In genomic region chr14:7314661-7315060, GRCm38 (mm10) we compare ENCODE assay signal across 9 mouse cellular contexts. TPM values are rescaled to one million over a fixed set of nuclear protein-coding genes. Genes with fewer than 3 reads are reported as not detected.
DNase-seq lines count a peak whose midpoint lies in the region; ATAC-seq and TF ChIP-seq lines count a peak whose summit lies in the region.
"Not testable (repeated sequence)": the region's sequence is repeated elsewhere in the genome, so short reads cannot be mapped to it uniquely, and the experiment has no call there.
"Had no signal": no experiment of that assay in that cellular context is flagged by ENCODE, and none has a peak within 500 bp of the region (broad histone marks: within the 10 kb centered on the region; RNA-seq: fewer than 3 reads in every experiment).

Gene Gm3739 (minus strand): TSS chr14:7315049.

- not testable (repeated sequence) for H3K27me3 ChIP-seq in embryonic facial prominence, embryonic 12.5 days; kidney, postnatal 0 days (ENCODE audit: insufficient read depth, low read length); limb, embryonic 11.5 days (ENCODE audit: control insufficient read depth, insufficient read depth, low read length); midbrain, embryonic 12.5 days

- H3K4me3 ChIP-seq in ES-E14 (ENCODE audit: insufficient read depth in 1 of 2, low read depth in 1 of 2, low read length in 2 of 2, poor library complexity in 1 of 2, severe bottlenecking in 1 of 2), result peak within 1 kb of the TSS; percentile 55 to 58; a peak in 3 of 4 replicates
- peak within 1 kb of the TSS; percentile 50 for H3K4me3 ChIP-seq in embryonic facial prominence, embryonic 12.5 days
- H3K4me3 ChIP-seq in kidney, postnatal 0 days (replicated peaks; ENCODE audit: low read depth, low read length), result peak within 1 kb of the TSS; percentile 34
- peak within 1 kb of the TSS; percentile 43 for H3K4me3 ChIP-seq in limb, embryonic 11.5 days (ENCODE audit: low read depth, low read length)
- peak within 1 kb of the TSS; percentile 49 for H3K4me3 ChIP-seq in midbrain, embryonic 12.5 days

- ATAC-seq in embryonic facial prominence, embryonic 12.5 days (ENCODE audit: insufficient number of reproducible peaks, insufficient read depth, low FRiP score, low TSS enrichment); kidney, postnatal 0 days (replicated peaks; ENCODE audit: low FRiP score, low read depth); limb, embryonic 11.5 days (ENCODE audit: insufficient number of reproducible peaks, low FRiP score, low TSS enrichment, low read depth); midbrain, embryonic 12.5 days (ENCODE audit: low FRiP score, low read depth): not testable (repeated sequence)

- H3K36me3 ChIP-seq in ES-E14 (ENCODE audit: control insufficient read depth, insufficient read depth, low read length, poor library complexity, severe bottlenecking); embryonic facial prominence, embryonic 12.5 days; kidney, postnatal 0 days (ENCODE audit: insufficient read depth, low read length); limb, embryonic 11.5 days (ENCODE audit: control insufficient read depth, insufficient read depth, low read length); midbrain, embryonic 12.5 days: not testable (repeated sequence)

- not testable (repeated sequence) for TF ChIP-seq CTCF in kidney, postnatal 0 days (IDR thresholded peaks at IDR 0.05; ENCODE audit: low read depth)

- not testable (repeated sequence) for DNase-seq in ES-E14 (ENCODE audit: low read depth, low spot score); kidney, postnatal 0 days (ENCODE audit: low spot score); limb, embryonic 11.5 days (ENCODE audit: low spot score)
- peak; percentile 11 for DNase-seq in gastrocnemius, postnatal 25 days
- peak; percentile 22 for DNase-seq in heart, postnatal 4 days
- peak; percentile 1 to 2 for DNase-seq in spleen, adult 18-20 months

- 4% methylated on average over 19 of the region's 35 CpGs for WGBS in embryonic facial prominence, embryonic 12.5 days
- 0% methylated on average over 17 of the region's 35 CpGs for WGBS in kidney, postnatal 0 days
- WGBS in limb, embryonic 11.5 days, result 0% methylated on average over 6 of the region's 35 CpGs
- 0% methylated on average over 2 of the region's 35 CpGs for WGBS in midbrain, embryonic 12.5 days

- H3K9ac ChIP-seq in ES-E14 (ENCODE audit: insufficient read depth, low read depth, low read length, poor library complexity, severe bottlenecking), result peak within 1 kb of the TSS; percentile 6; the same call in 1 of the 2 replicates
- H3K9ac ChIP-seq in embryonic facial prominence, embryonic 12.5 days, result peak within 1 kb of the TSS; percentile 55
- not testable (repeated sequence) for H3K9ac ChIP-seq in kidney, postnatal 0 days (ENCODE audit: low read depth, low read length)
- H3K9ac ChIP-seq in limb, embryonic 11.5 days (ENCODE audit: low read length), result peak within 1 kb of the TSS; percentile 45; the same call in 1 of the 2 replicates
- H3K9ac ChIP-seq in midbrain, embryonic 12.5 days (replicated peaks), result peak within 1 kb of the TSS; percentile 62

- in situ Hi-C loops in ES-E14 (cut with MboI; ENCODE audit: low sequenced_read_pairs in 2 of 2, unreplicated experiment in 2 of 2), result not testable (repeated sequence)

- H3K9me3 ChIP-seq in ES-E14 (ENCODE audit: control insufficient read depth, insufficient read depth, low read depth, low read length); embryonic facial prominence, embryonic 12.5 days; kidney, postnatal 0 days (replicated peaks; ENCODE audit: low read length); limb, embryonic 11.5 days (ENCODE audit: control insufficient read depth, low read length); midbrain, embryonic 12.5 days: not testable (repeated sequence)

- peak within 1 kb of the TSS; percentile 69 for H3K4me2 ChIP-seq in embryonic facial prominence, embryonic 12.5 days (replicated peaks)
- peak within 1 kb of the TSS; percentile 62 for H3K4me2 ChIP-seq in kidney, postnatal 0 days (ENCODE audit: low read length)
- H3K4me2 ChIP-seq in limb, embryonic 11.5 days (ENCODE audit: low read depth, severe bottlenecking), result peak within 1 kb of the TSS; percentile 49
- peak within 1 kb of the TSS; percentile 56 for H3K4me2 ChIP-seq in midbrain, embryonic 12.5 days (replicated peaks)

- H3K4me1 ChIP-seq in ES-E14 (ENCODE audit: control insufficient read depth in 2 of 2, insufficient read depth in 2 of 2, low read length in 2 of 2, poor library complexity in 1 of 2); embryonic facial prominence, embryonic 12.5 days; kidney, postnatal 0 days (replicated peaks; ENCODE audit: insufficient read depth, low read length); limb, embryonic 11.5 days (ENCODE audit: control insufficient read depth, insufficient read depth, low read length); midbrain, embryonic 12.5 days: not testable (repeated sequence)

- not testable (repeated sequence) for H3K27ac ChIP-seq in ES-E14 (ENCODE audit: insufficient read depth, low read depth, low read length, poor library complexity, severe bottlenecking); embryonic facial prominence, embryonic 12.5 days; kidney, postnatal 0 days; limb, embryonic 11.5 days (replicated peaks; ENCODE audit: low read depth, low read length); midbrain, embryonic 12.5 days (replicated peaks)

RNA-seq across cellular contexts. Expression of gene Gm3739, which starts in this region (rescaled TPM):
- 1.8 and 2.3 TPM in 2 replicates for total RNA-seq in ES-E14 (2012; rRNA removed)
- polyA plus RNA-seq in embryonic facial prominence, embryonic 12.5 days (2016; fragmentation: Nextera tagmentation; extraction: Ambion mirVana), result 0.94 and 1.7 TPM in 2 replicates
- not detected for total RNA-seq in gastrocnemius, postnatal 25 days (2021)
- under 1 TPM; 0.52 to 0.54 TPM for total RNA-seq in heart, postnatal 4 days (2021)
- 0.41 and 0.54 TPM in 2 replicates for polyA plus RNA-seq in kidney, postnatal 0 days (2015; fragmentation: Nextera tagmentation; extraction: Ambion mirVana)
- polyA plus RNA-seq in limb, embryonic 11.5 days (2014; fragmentation: Nextera tagmentation; extraction: Ambion mirVana), result 1.3 and 1.9 TPM in 2 replicates
- polyA plus RNA-seq in midbrain, embryonic 12.5 days (2016; fragmentation: Nextera tagmentation; extraction: Ambion mirVana), result 2.2 and 3.3 TPM in 2 replicates
- total RNA-seq: neutrophil, adult 5-6 weeks had no signal

Comparison
In these comparisons a context has a peak if more than half of its experiments do, and no peak if none do; other contexts are left out.
1. Peak in DNase-seq in gastrocnemius, postnatal 25 days; RNA of the gene not detected or under 1 TPM.
2. Peak in DNase-seq in heart, postnatal 4 days; RNA of the gene not detected or under 1 TPM.